Mouse (Mus musculus) bone marrow macrophage, adult 2 months (primary cell): ENCODE data around the gene Polr2j.

Experiments
- CTCF ChIP-seq: IDR thresholded peaks from 2 replicates; pipeline ENCODE4 v1.5.1; 2012; ENCODE audit warnings: low read depth, mild to moderate bottlenecking, low read length, moderate library complexity
- POLR2A ChIP-seq: IDR thresholded peaks from 2 replicates; pipeline ENCODE4 v1.6.1; 2012; ENCODE audit warnings: mild to moderate bottlenecking, low read depth, low read length, borderline replicate concordance

DNA sequence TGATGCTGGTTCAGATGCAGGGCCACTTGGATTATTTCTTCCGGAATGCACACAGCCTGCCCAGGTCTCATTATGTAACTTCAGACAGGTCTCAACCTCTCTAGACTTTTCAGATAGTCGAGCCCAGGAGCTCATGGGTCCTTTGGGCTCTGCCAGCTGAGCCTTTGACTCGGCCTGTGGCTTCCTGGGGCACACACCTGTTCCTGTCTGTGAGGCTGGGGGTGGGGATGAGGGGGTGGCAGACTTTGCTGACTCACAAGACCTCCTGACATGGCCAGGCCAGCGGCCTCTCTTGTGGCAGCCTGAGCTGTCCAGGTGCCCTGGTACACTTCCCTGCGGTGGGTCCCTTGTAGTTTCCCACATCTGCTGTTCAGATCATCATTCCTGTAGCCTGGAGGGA lies 24.5 kb upstream of the Polr2j start:
- no peak for TF ChIP-seq CTCF
- no peak for TF ChIP-seq POLR2A
